Mouse (Mus musculus) heart, postnatal 0 days (tissue): ENCODE results near the gene Sucla2.

ENCODE experiments used
- CTCF ChIP-seq: IDR thresholded peaks from 2 replicates; pipeline ENCODE4 v1.5.1; 2016; ENCODE audit warnings: antibody characterized with exemption, control low read depth, low read depth
- EP300 ChIP-seq: IDR thresholded peaks from 2 replicates; pipeline ENCODE4 v1.6.1; 2016; ENCODE audit warnings: antibody characterized with exemption, low read depth

- no peak for TF ChIP-seq CTCF
- no peak for TF ChIP-seq EP300
Measured at GRCm38 (mm10) chr14:73477077-73477476, 48.0 kb upstream of the Sucla2 start.
